Mouse (Mus musculus) C2C12 (cell line): Measurements from ENCODE around the gene Snrpg. TPM values are rescaled to one million over a fixed set of nuclear protein-coding genes. Genes with fewer than 3 reads are reported as not detected.

Experiments
- H3K27me3 ChIP-seq: one replicate; pipeline ENCODE4 v1.6.1; 2011; ENCODE audit not compliant: control insufficient read depth, insufficient read depth, insufficient read length
- H3K36me3 ChIP-seq: one replicate; pipeline ENCODE4 v1.6.1; 2011; ENCODE audit not compliant: control insufficient read depth, insufficient read depth
- H3K4me3 ChIP-seq: one replicate; pipeline ENCODE4 v1.5.1; 2011; ENCODE audit warnings: mild to moderate bottlenecking, control low read depth; ENCODE audit not compliant: poor library complexity, insufficient read depth, severe bottlenecking
- H3K79me2 ChIP-seq: one replicate; pipeline ENCODE4 v1.6.1; 2011; ENCODE audit not compliant: control insufficient read depth, insufficient read depth
- H3K79me3 ChIP-seq: one replicate; pipeline ENCODE4 v1.6.1; 2011; ENCODE audit warnings: low read depth, control low read depth
- H3ac ChIP-seq: one replicate; pipeline ENCODE3; 2011; ENCODE audit warnings: low read depth; ENCODE audit not compliant: control insufficient read depth, insufficient read length
- CEBPB ChIP-seq: IDR thresholded peaks from one replicate; pipeline ENCODE4 v1.6.1; 2011; ENCODE audit warnings: low read depth, mild to moderate bottlenecking, control low read depth, moderate library complexity
- CTCF ChIP-seq: IDR thresholded peaks from one replicate; pipeline ENCODE4 v1.5.1; 2011; ENCODE audit not compliant: control insufficient read depth, insufficient read depth, insufficient read length
- FOSL1 ChIP-seq: IDR thresholded peaks from one replicate; pipeline ENCODE4 v1.8.0; 2011; ENCODE audit warnings: mild to moderate bottlenecking, low read length; ENCODE audit not compliant: poor library complexity, insufficient read depth, severe bottlenecking
- MAX ChIP-seq: IDR thresholded peaks from one replicate; pipeline ENCODE4 v1.6.1; 2011; ENCODE audit warnings: mild to moderate bottlenecking, control low read depth
- MYOD1 ChIP-seq: IDR thresholded peaks from one replicate; pipeline ENCODE4 v1.6.1; 2011; ENCODE audit warnings: low read depth; ENCODE audit not compliant: control insufficient read depth, insufficient read length
- MYOG ChIP-seq: IDR thresholded peaks from one replicate; pipeline ENCODE4 v1.6.1; 2011; ENCODE audit not compliant: control insufficient read depth, insufficient read length; ENCODE audit errors: extremely low read depth
- USF1 ChIP-seq: IDR thresholded peaks from one replicate; pipeline ENCODE4 v1.6.1; 2011; ENCODE audit warnings: low read depth, mild to moderate bottlenecking, control low read depth, moderate library complexity
- polyA plus RNA-seq: library from polyadenylated mRNA; unstranded; fragments of >200 nt; fragmentation: generic; extraction: Trizol; gene quantifications from one replicate; pipeline ENCODE4 v1.2.1, GENCODE M21; 2012; ENCODE audit warnings: missing spikeins

Gene Snrpg
- polyA plus RNA-seq, 1 experiment, result 354 TPM

- Histone ChIP-seq H3K36me3 (peaks cover 13% of the 10 kb centered on the region), H3K79me3 (peaks cover 40% of the 10 kb centered on the region), H3K27me3 (no peaks in the 10 kb centered on the region), H3K4me3 (peak overlapping the region; percentile 91), H3ac (no peak overlapping the region), H3K79me2 (peaks cover 46% of the 10 kb centered on the region)
- TF ChIP-seq FOSL1, result no peak
- TF ChIP-seq CEBPB, result no peak
- no peak for TF ChIP-seq MYOG
- TF ChIP-seq USF1, result no peak
- TF ChIP-seq MYOD1, result no peak
- TF ChIP-seq CTCF, result no peak
- no peak for TF ChIP-seq MAX
Measured at GRCm38 (mm10) chr6:86403728-86404099, 32.6 kb downstream of the Snrpg start.

GRCm38 (mm10) chr6:86404100-86404861 is 33.2 kb downstream of the Snrpg start, which contains the start of gene Tia1:
TSS of gene Tia1 (plus strand) at chr6:86404219.
- no peak for TF ChIP-seq CTCF
- TF ChIP-seq MYOG, result no peak
- TF ChIP-seq FOSL1, result no peak
- TF ChIP-seq CEBPB, result no peak
- TF ChIP-seq MAX, result no peak
- H3K36me3 ChIP-seq, result peaks cover 13% of the 10 kb centered on the region

GRCm38 (mm10) chr6:86404996-86405395 is 33.9 kb downstream of the Snrpg start:
- H3ac ChIP-seq, result peak overlapping the region; percentile 52
- H3K36me3 ChIP-seq, result peaks cover 17% of the 10 kb centered on the region
- no peak for TF ChIP-seq MAX
- no peak for TF ChIP-seq CTCF
- no peak for TF ChIP-seq MYOD1
- no peak for TF ChIP-seq FOSL1
- no peak for TF ChIP-seq USF1
- TF ChIP-seq MYOG, result no peak
- no peak for TF ChIP-seq CEBPB
- H3K79me3 ChIP-seq, result peaks cover 52% of the 10 kb centered on the region
- peaks cover 59% of the 10 kb centered on the region for H3K79me2 ChIP-seq
- H3K27me3 ChIP-seq, result no peaks in the 10 kb centered on the region
- peak overlapping the region; percentile 91 for H3K4me3 ChIP-seq

More at GRCm38 (mm10) chr6:86404100-86404861, 33.2 kb downstream of the Snrpg start, which contains the start of gene Tia1:
- peak within 1 kb of the TSS; percentile 91 for H3K4me3 ChIP-seq
- H3K79me3 ChIP-seq, result peaks cover 45% of the 10 kb centered on the region
- no peaks in the 10 kb centered on the region for H3K27me3 ChIP-seq
- peaks cover 52% of the 10 kb centered on the region for H3K79me2 ChIP-seq
- peak within 1 kb of the TSS; percentile 96 for H3ac ChIP-seq

GRCm38 (mm10) chr6:86406306-86406705 is 35.2 kb downstream of the Snrpg start:
- Histone ChIP-seq H3K36me3 (peaks cover 17% of the 10 kb centered on the region), H3K79me3 (peaks cover 62% of the 10 kb centered on the region), H3K79me2 (peaks cover 72% of the 10 kb centered on the region), H3K4me3 (no peak overlapping the region), H3K27me3 (no peaks in the 10 kb centered on the region), H3ac (no peak overlapping the region)
- no peak for TF ChIP-seq MYOD1

- peaks cover 92% of the 10 kb centered on the region for H3K36me3 ChIP-seq
- H3K79me2 ChIP-seq, result peaks cover 2% of the 10 kb centered on the region
- H3K4me3 ChIP-seq, result no peak overlapping the region
- TF ChIP-seq FOSL1 (no peak), CEBPB (no peak), CTCF (no peak), MYOG (no peak), USF1 (no peak), MYOD1 (no peak), MAX (no peak)
- H3K79me3 ChIP-seq, result no peaks in the 10 kb centered on the region
- no peaks in the 10 kb centered on the region for H3K27me3 ChIP-seq
- H3ac ChIP-seq, result no peak overlapping the region
Measured at GRCm38 (mm10) chr6:86418711-86419110, 47.6 kb downstream of the Snrpg start.

- TF ChIP-seq FOSL1 (no peak), MAX (no peak), CEBPB (no peak), MYOG (no peak), CTCF (no peak), USF1 (no peak), MYOD1 (no peak)
- Histone ChIP-seq H3K36me3 (peaks cover 93% of the 10 kb centered on the region), H3ac (no peak overlapping the region), H3K27me3 (no peaks in the 10 kb centered on the region), H3K79me2 (no peaks in the 10 kb centered on the region), H3K4me3 (no peak overlapping the region), H3K79me3 (no peaks in the 10 kb centered on the region)
Measured at GRCm38 (mm10) chr6:86419239-86419638, 48.1 kb downstream of the Snrpg start.
